Mouse (Mus musculus): ENCODE data around the gene BC034090.

The BC034090 gene

GRCm38 (mm10) chr1:155215066-155215764 lies 29.0 kb downstream of the BC034090 start:
- peak; percentile 37 for DNase-seq

DNA sequence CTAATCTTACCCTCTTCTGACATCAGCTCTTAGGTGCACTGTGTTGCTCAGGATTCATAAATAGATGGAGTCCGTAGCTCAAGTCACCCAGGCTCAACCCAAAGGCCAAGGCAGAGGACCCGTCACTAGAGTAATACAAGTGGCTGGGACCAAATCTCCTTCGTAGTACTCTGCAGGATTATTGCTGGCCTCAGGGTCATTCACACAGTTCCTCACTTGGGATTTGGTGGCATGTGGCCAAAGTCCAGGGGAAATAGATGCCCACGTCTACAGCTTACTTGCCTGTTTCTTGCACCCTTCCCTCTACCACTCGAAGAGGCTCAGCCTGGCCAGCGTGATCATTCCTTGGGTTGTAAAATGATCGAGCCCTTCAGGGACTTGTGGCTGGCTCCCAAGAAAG lies 30.3 kb downstream of the BC034090 start:
- DNase-seq: peak; percentile 57

DNA sequence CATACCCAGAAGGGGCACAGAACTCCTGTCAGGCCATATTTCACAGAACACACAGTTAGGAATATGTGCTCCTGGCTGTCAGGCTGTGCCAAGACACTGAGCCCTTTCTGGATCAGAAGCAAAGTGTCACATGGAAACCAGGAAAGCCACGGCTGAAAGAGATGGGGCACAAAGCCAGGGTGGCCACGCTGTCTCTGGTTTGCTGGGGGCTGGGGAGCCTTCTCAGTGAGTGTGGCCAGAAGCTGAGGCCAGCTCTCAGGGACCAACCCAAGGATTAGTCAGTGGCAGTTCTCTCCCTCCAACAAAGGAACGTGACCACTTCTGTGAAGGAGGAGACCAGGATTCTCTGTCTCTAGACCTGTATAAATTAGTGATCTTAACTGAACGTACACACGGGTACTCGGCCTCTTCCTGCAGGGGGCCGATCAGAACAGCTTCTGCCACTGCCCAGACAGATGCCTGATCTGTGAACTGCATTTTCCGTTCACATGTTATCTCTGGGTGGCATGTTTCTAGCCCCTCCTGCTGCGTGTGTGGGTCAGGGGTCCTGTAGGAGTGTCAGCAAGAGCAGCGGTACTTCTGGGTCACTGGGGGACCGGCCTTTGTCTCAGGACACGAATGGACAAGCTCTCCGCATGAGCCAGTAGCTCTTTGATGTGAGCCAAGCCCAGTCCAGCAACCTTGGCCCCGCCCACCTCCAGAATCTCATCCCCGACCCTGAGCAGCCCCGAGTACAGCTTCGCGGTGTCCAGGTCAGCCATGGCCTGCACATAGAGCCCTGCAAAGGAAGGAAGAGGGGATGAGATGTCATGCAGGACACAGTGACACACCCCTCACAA lies 31.1 kb downstream of the BC034090 start:
- DNase-seq: peak; percentile 55

DNA sequence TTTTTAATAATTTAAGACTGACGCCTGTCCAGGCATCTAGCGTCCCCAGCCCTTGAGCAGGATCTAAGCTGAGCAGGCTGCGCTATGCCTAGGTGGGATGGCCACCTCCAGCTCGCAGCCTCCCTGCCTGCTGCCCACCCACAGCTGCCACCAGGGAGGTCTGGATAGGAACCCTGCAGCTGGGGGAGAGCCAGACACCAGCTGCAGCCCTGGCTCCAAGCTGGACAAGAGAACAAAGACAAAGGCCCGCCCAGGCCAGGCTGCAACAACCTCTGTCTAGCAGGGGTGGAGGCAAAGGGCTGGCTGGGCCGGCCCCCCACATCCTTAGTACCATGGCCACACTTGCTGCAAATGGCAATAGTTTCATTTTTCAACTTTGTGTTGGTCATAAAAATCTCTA lies 31.8 kb downstream of the BC034090 start:
- DNase-seq: peak; percentile 76

- peak; percentile 45 for DNase-seq
Observed at GRCm38 (mm10) chr1:155212081-155212480, 32.2 kb downstream of the BC034090 start.

DNA sequence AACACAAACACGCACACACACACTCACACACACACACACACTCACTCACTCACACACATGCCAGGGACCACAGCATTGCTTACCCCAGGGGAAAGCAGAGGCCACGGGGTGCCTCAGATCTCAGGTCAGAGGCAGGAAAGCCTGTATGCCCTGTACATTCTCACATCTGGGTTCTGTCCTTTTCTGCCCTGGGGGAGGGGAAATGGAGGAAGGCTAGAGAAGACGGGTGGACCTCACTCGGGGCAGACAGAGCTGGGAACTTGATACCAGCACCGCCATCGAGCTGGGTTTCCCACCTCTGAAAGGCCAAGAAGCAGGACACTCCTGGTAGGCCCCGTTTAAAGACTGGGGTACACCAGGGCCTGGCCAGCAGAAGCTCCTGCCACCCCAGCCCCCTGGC lies 33.2 kb downstream of the BC034090 start:
- peak; percentile 18 for DNase-seq

DNA sequence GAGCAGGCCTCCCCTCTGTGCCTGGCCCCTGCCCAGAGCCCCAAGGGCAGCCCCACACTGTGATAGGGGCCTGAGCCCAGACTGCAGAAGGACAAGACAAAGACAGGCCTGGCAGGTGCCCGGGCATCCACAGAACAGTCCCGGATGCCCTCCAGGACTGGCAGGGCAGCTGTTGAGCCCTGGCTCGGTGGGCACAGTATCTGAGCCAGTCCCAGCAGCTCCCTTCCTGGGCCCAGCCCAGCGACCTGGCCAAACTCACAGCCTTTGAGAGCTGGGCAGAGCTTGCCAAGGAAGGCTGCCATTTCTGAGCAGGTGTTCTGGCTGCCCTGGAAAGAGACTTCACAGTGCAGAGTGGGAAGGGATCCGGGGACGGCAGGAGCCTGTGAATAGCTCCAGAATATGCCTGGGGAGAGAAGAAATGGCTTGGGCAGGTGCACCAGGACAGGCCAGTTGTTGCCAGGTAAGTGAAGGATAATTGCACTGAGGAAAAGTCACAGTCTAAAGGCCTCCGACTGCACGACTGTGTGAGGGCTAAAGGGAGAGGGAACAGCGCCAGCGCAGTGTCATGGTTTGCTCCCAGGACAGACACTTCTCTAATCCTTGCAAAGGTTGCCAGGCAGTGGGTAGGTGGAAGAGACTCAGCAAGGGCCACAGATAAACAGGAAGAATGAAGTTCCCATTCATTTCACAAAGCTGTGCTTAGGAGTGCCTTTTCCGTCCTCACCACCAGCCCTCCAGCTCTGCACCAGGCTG lies 34.1 kb downstream of the BC034090 start:
- peak; percentile 32 for DNase-seq

- no peak for DNase-seq
Observed at GRCm38 (mm10) chr1:155207859-155208258, 36.4 kb downstream of the BC034090 start.

- peak; percentile 10 for DNase-seq
Observed at GRCm38 (mm10) chr1:155205822-155206660, 38.2 kb downstream of the BC034090 start.

DNA sequence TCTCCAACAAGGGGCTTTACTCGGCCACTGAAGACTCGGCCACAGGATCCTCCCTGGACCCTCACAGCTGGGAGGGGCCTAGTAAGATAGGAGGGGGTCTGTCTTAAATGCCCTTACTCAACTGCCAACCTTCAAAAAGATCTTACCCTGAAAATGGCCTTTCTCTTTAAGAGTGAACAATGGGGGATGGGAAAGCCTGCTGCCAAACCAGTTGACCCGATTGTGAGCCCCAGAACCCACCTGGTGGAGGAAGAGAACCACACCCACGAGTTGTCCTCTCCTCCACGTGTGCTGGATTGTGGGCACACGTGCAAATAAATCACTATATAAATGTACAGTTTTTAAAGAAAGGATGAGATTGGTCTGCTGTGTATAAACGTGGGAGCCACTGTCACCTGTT lies 38.9 kb downstream of the BC034090 start:
- no peak for DNase-seq

- no peak for DNase-seq
Observed at GRCm38 (mm10) chr1:155204560-155205162, 39.6 kb downstream of the BC034090 start.

DNA sequence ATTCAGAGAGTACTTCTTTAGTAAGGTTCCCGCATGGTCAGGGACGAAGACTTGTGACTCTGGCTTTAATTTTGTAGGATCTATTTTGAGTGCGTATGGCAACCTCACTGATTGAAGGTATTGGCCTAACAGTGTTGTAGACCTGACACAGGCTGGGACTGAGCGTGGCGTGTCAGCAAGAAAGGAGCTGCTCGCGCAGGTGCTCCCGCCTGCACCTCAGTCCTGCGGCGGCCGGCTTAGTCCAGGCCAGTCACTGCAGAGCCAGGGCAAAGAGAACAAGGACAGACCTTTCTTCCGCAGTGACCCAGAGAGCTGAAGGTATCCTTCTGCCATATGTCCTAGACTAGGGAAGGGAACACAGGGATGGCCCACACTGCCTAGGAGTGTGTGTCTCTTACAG lies 40.3 kb downstream of the BC034090 start:
- DNase-seq: no peak

DNA sequence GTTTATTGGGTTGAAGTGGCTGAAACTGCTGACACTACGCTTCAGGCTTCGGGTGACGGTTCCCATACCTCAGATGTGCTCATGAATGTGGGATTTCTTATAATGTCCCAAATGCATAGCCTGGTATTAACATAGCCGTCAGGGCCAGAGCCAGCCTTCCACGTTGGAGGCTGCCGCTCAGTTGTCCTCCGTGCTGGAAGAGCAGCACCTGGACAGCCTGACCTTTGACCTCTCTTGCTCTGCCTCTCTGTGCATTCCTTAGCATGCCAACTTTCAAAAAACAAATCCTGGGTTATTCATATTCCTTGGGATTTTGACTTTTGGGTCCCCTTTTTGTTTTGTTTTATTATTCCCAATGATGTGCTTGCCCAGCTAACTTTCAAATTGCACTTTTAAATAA lies 41.1 kb downstream of the BC034090 start:
- DNase-seq: no peak

- DNase-seq: no peak
Observed at GRCm38 (mm10) chr1:155202472-155202871, 41.8 kb downstream of the BC034090 start.

DNA sequence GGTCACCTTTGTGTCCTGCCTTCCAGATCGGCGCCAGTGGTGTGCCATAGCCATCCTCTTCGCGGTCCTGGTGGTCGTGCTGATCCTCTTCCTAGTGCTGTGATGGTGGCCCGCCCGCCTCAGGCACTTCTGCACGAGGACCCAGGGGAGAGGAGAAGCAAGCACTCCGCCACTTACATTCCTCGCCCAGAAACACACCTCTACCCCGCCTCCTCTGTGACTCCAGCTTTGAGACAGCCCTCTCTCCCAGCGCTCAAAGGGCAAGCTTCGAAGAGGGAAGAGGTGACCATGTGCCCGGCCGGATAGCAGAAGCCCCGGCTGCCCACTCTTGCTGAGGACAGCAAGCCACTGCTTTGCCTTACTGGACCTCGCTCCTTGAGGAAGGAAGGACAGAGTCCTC lies 42.3 kb downstream of the BC034090 start:
- peak; percentile 67 for DNase-seq

GRCm38 (mm10) chr1:155201373-155201879 lies 42.8 kb downstream of the BC034090 start:
- DNase-seq: no peak

DNA sequence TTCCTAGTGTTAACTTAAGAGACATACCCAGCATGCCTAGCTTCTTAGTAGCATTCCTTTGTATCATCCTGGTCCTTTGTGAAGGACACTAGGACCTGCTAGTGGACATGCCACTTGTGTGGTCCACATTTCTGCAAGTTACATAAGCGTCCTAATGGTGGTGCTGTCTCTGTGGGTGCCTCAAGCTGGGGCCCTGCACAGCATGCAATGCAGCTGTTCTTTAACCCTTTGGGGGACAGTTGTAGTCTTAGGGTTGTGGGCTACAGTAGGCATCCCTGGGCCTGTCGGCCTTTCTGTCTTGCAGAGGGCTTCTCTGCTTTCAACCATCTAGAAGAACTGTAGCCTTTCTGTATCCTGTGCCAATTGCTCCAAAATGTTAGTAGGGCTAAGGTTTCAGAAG lies 43.3 kb downstream of the BC034090 start:
- DNase-seq: no peak

DNA sequence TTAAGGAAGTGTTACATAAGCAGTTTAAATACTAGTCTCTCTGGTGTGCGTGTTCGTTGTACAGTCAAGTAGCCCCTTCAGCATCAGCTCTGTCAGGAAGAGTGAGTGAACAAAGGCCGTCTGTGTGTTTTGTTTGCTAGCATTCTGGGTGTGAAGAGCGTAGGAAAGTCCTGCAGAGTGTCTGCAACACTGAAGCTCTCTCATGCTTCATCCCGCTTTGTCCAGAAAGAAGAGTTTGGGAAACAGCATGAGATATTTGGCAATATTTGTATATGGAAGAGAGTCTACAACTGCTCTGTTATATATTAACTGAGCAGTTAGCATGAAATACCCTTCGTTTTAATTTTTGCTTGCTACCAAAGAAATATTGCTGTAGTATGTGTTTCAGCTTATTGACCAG lies 44.7 kb downstream of the BC034090 start:
- DNase-seq: no peak

GRCm38 (mm10) chr1:155196691-155197090 lies 47.6 kb downstream of the BC034090 start:
- DNase-seq: no peak

GRCm38 (mm10) chr1:155192805-155193368 lies 51.4 kb downstream of the BC034090 start:
- DNase-seq: peak; percentile 60

GRCm38 (mm10) chr1:155191671-155192070 lies 52.6 kb downstream of the BC034090 start:
- no peak for DNase-seq

DNA sequence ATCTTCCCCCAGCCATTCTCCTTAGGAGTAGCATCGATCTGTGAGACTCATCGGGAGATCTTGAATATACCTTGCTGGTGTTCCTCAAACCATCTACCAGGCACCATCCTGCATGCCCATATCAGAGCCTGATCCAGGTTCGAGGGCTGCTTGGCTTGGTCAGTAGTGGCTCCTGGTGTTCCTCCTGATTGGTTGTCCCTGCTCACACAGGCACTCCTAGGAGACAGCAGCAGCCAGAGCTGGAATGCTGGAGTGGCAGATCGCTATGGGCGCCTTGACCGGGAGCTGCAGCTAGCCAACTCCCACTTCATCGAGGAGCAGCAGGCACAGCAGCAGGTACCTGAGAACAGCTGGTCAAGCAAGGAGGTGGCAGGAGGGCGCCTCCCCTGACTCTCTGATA lies 53.0 kb downstream of the BC034090 start:
- no peak for DNase-seq

Measured in kidney, postnatal 10 days (tissue).